Mouse (Mus musculus) ZHBTc4 (cell line): Measurements from ENCODE around the gene Map3k20.

ENCODE experiments used
- DNase-seq: peaks from one replicate; pipeline ENCODE4 v3.0.0-alpha.2; 2011; ENCODE audit warnings: low read depth, low spot score

The Map3k20 gene

DNA sequence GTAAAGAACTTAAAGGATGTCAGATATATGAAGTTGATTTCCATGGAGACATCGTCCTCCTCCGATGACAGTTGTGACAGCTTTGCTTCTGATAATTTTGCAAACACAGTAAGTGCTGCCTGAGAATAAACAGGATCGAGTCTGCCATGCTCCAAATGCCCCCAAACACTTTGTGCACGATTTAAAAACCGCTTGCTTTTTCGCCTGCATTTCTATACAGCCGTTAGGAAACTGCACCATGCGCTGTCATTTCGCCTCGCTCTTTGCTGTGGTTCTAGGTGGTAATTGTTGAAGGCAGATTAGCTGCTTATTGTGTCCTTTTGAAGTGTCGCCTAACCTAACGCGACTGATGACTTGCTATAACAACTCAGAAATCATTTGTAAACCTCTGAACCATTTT is 193.5 kb downstream of the Map3k20 start:
- DNase-seq: no peak

GRCm38 (mm10) chr2:72479818-72480217 is 194.4 kb downstream of the Map3k20 start:
- no peak for DNase-seq

- peak; percentile 92 for DNase-seq
Observed at GRCm38 (mm10) chr2:72491650-72492049, 206.2 kb downstream of the Map3k20 start.
